In genomic region chr5:136780465-136780864, GRCm38 (mm10) we compare ENCODE assay signal across 8 mouse cellular contexts.
DNase-seq lines count a peak whose midpoint lies in the region; ATAC-seq and TF ChIP-seq lines count a peak whose summit lies in the region.

No protein-coding gene starts in this region.

- TF ChIP-seq CTCF in liver, embryonic 14.5 days (IDR thresholded peaks at IDR 0.05; ENCODE audit: low read depth) = peak; percentile 90

- no peak for TF ChIP-seq EP300 in liver, embryonic 14.5 days (IDR thresholded peaks at IDR 0.05; ENCODE audit: low read depth)

- H3K4me3 ChIP-seq in hindbrain, embryonic 11.5 days (ENCODE audit: low read depth, low read length) = no peak overlapping the region
- H3K4me3 ChIP-seq in hindbrain, embryonic 13.5 days = no peak overlapping the region
- no peak overlapping the region for H3K4me3 ChIP-seq in liver, embryonic 14.5 days (ENCODE audit: insufficient read depth in 1 of 2, low read depth in 2 of 2, low read length in 2 of 2)
- no peak overlapping the region for H3K4me3 ChIP-seq in forebrain, embryonic 15.5 days

- ATAC-seq in hindbrain, embryonic 11.5 days (ENCODE audit: low FRiP score) = no peak
- ATAC-seq in hindbrain, embryonic 13.5 days (ENCODE audit: low FRiP score) = no peak
- no peak for ATAC-seq in liver, embryonic 14.5 days (ENCODE audit: insufficient read depth)
- ATAC-seq in forebrain, embryonic 15.5 days (replicated peaks) = no peak

- H3K4me2 ChIP-seq in hindbrain, embryonic 11.5 days (replicated peaks; ENCODE audit: low read depth, low read length) = no peak overlapping the region
- no peak overlapping the region for H3K4me2 ChIP-seq in hindbrain, embryonic 13.5 days
- H3K4me2 ChIP-seq in liver, embryonic 14.5 days (ENCODE audit: low read depth) = no peak overlapping the region
- no peak overlapping the region for H3K4me2 ChIP-seq in forebrain, embryonic 15.5 days (replicated peaks)

- WGBS in hindbrain, embryonic 11.5 days = 46% methylated on average over 10 of the region's 10 CpGs
- 46% methylated on average over 10 of the region's 10 CpGs for WGBS in hindbrain, embryonic 13.5 days
- 30% methylated on average over 10 of the region's 10 CpGs for WGBS in liver, embryonic 14.5 days (ENCODE audit: insufficient replicate concordance)
- 52% methylated on average over 10 of the region's 10 CpGs for WGBS in forebrain, embryonic 15.5 days

- no peak overlapping the region for H3K27ac ChIP-seq in hindbrain, embryonic 11.5 days (ENCODE audit: low read depth, low read length)
- H3K27ac ChIP-seq in hindbrain, embryonic 13.5 days = no peak overlapping the region
- H3K27ac ChIP-seq in liver, embryonic 14.5 days = no peak overlapping the region
- H3K27ac ChIP-seq in forebrain, embryonic 15.5 days (replicated peaks) = no peak overlapping the region

- H3K4me1 ChIP-seq in hindbrain, embryonic 11.5 days (replicated peaks; ENCODE audit: control insufficient read depth, insufficient read depth, low read length) = no peaks in the 10 kb centered on the region
- no peaks in the 10 kb centered on the region for H3K4me1 ChIP-seq in hindbrain, embryonic 13.5 days (replicated peaks)
- H3K4me1 ChIP-seq in liver, embryonic 14.5 days (replicated peaks; ENCODE audit: control insufficient read depth in 2 of 2, insufficient read depth in 2 of 2, low read length in 1 of 2) = no peaks in the 10 kb centered on the region
- H3K4me1 ChIP-seq in forebrain, embryonic 15.5 days = no peaks in the 10 kb centered on the region

- H3K9ac ChIP-seq in hindbrain, embryonic 11.5 days (ENCODE audit: low read depth, low read length) = no peak overlapping the region
- no peak overlapping the region for H3K9ac ChIP-seq in hindbrain, embryonic 13.5 days
- no peak overlapping the region for H3K9ac ChIP-seq in liver, embryonic 14.5 days (replicated peaks)
- H3K9ac ChIP-seq in forebrain, embryonic 15.5 days (replicated peaks) = no peak overlapping the region

- H3K27me3 ChIP-seq in hindbrain, embryonic 11.5 days (ENCODE audit: control insufficient read depth, insufficient read depth, low read length) = no peaks in the 10 kb centered on the region
- no peaks in the 10 kb centered on the region for H3K27me3 ChIP-seq in hindbrain, embryonic 13.5 days
- no peaks in the 10 kb centered on the region for H3K27me3 ChIP-seq in liver, embryonic 14.5 days (ENCODE audit: control insufficient read depth, insufficient read depth, low read length)
- no peaks in the 10 kb centered on the region for H3K27me3 ChIP-seq in forebrain, embryonic 15.5 days

- peak; percentile 73 for DNase-seq in hindbrain, embryonic 11.5 days (ENCODE audit: low spot score)
- peak; percentile 18 to 38 for DNase-seq in urinary bladder, postnatal 36 days (ENCODE audit: low spot score in 2 of 2)
- no peak for DNase-seq in urinary bladder, adult 2 months (ENCODE audit: low spot score)
- peak; percentile 67 to 75 for DNase-seq in cerebellum, postnatal 10 days
- DNase-seq in liver, embryonic 14.5 days (ENCODE audit: low read depth in 3 of 3, low spot score in 3 of 3) = no peak
- peak; percentile 80 for DNase-seq in testis, postnatal 10 days (ENCODE audit: low spot score)

- no peaks in the 10 kb centered on the region for H3K36me3 ChIP-seq in hindbrain, embryonic 11.5 days (ENCODE audit: control insufficient read depth, insufficient read depth, low read length)
- no peaks in the 10 kb centered on the region for H3K36me3 ChIP-seq in hindbrain, embryonic 13.5 days
- no peaks in the 10 kb centered on the region for H3K36me3 ChIP-seq in liver, embryonic 14.5 days (replicated peaks; ENCODE audit: control insufficient read depth, insufficient read depth, low read depth)
- no peaks in the 10 kb centered on the region for H3K36me3 ChIP-seq in forebrain, embryonic 15.5 days

- no peaks in the 10 kb centered on the region for H3K9me3 ChIP-seq in hindbrain, embryonic 11.5 days (ENCODE audit: control insufficient read depth, low read length)
- H3K9me3 ChIP-seq in hindbrain, embryonic 13.5 days = no peaks in the 10 kb centered on the region
- H3K9me3 ChIP-seq in liver, embryonic 14.5 days (ENCODE audit: control insufficient read depth, low read length) = no peaks in the 10 kb centered on the region
- no peaks in the 10 kb centered on the region for H3K9me3 ChIP-seq in forebrain, embryonic 15.5 days

Comparison
In these comparisons a context has a peak if more than half of its experiments do, and no peak if none do; other contexts are left out.
1. DNase-seq: peak in hindbrain, embryonic 11.5 days (single experiment), urinary bladder, postnatal 36 days (2 of 2), cerebellum, postnatal 10 days (2 of 2) and testis, postnatal 10 days (single experiment); none in urinary bladder, adult 2 months (single experiment) and liver, embryonic 14.5 days (0 of 3).